Mouse (Mus musculus): Measurements from ENCODE around the gene Ascc3. TPM values are rescaled to one million over a fixed set of nuclear protein-coding genes. Genes with fewer than 3 reads are reported as not detected.

The Ascc3 gene
- total and polyA plus RNA-seq, 2 experiments from 2014 or later, result 7.5 to 19.9 TPM

GRCm38 (mm10) chr10:50762984-50763383 lies 170.5 kb downstream of the Ascc3 start:
- H3K36me3 ChIP-seq (replicated peaks; ENCODE audit: control insufficient read depth, insufficient read depth, low read length), result 0 out of 2 replicates have a peak, but pooled peaks cover 5% of the 10 kb centered on the region
- DNase-seq (ENCODE audit: low spot score) (no peak), ATAC-seq (ENCODE audit: insufficient read depth, low read depth) (no peak)
- no peak overlapping the region for H3K27ac ChIP-seq (ENCODE audit: low read depth)
- no peaks in the 10 kb centered on the region for H3K27me3 ChIP-seq (ENCODE audit: control insufficient read depth, insufficient read depth, low read length)
- TF ChIP-seq CTCF (IDR thresholded peaks at IDR 0.05; ENCODE audit: low read depth) (no peak), EP300 (IDR thresholded peaks at IDR 0.05; ENCODE audit: low read depth) (no peak)
- 86% methylated on average over 2 of the region's 2 CpGs for WGBS
- no peaks in the 10 kb centered on the region for H3K4me1 ChIP-seq (ENCODE audit: control insufficient read depth, insufficient read depth)
- H3K4me2 ChIP-seq (ENCODE audit: low read depth, low read length), result no peak overlapping the region
- no peak overlapping the region for H3K4me3 ChIP-seq (ENCODE audit: low read depth, low read length)
- H3K9ac ChIP-seq (replicated peaks; ENCODE audit: low read depth, low read length), result no peak overlapping the region
- no peaks in the 10 kb centered on the region for H3K9me3 ChIP-seq (replicated peaks; ENCODE audit: control insufficient read depth, low read length)

GRCm38 (mm10) chr10:50763457-50764310 lies 171.2 kb downstream of the Ascc3 start:
- Histone ChIP-seq H3K36me3 (replicated peaks; ENCODE audit: control insufficient read depth, insufficient read depth, low read length) (0 out of 2 replicates have a peak, but pooled peaks cover 5% of the 10 kb centered on the region), H3K4me3 (ENCODE audit: low read depth, low read length) (no peak overlapping the region), H3K9me3 (replicated peaks; ENCODE audit: control insufficient read depth, low read length) (no peaks in the 10 kb centered on the region), H3K9ac (replicated peaks; ENCODE audit: low read depth, low read length) (no peak overlapping the region), H3K27ac (ENCODE audit: low read depth) (no peak overlapping the region), H3K27me3 (ENCODE audit: control insufficient read depth, insufficient read depth, low read length) (no peaks in the 10 kb centered on the region), H3K4me2 (ENCODE audit: low read depth, low read length) (no peak overlapping the region), H3K4me1 (ENCODE audit: control insufficient read depth, insufficient read depth) (no peaks in the 10 kb centered on the region)
- ATAC-seq (ENCODE audit: insufficient read depth, low read depth) (no peak), DNase-seq (ENCODE audit: low spot score) (no peak)
- WGBS, result 73% methylated on average over 7 of the region's 7 CpGs
- no peak for TF ChIP-seq EP300 (IDR thresholded peaks at IDR 0.05; ENCODE audit: low read depth)
- TF ChIP-seq CTCF (IDR thresholded peaks at IDR 0.05; ENCODE audit: low read depth), result no peak

GRCm38 (mm10) chr10:50772811-50773210 lies 180.3 kb downstream of the Ascc3 start:
- Histone ChIP-seq H3K36me3 (replicated peaks; ENCODE audit: control insufficient read depth, insufficient read depth, low read length) (peaks cover 5% of the 10 kb centered on the region; the same call in 1 of the 2 replicates), H3K27ac (ENCODE audit: low read depth) (no peak overlapping the region), H3K4me2 (ENCODE audit: low read depth, low read length) (no peak overlapping the region), H3K9me3 (replicated peaks; ENCODE audit: control insufficient read depth, low read length) (no peaks in the 10 kb centered on the region), H3K4me1 (ENCODE audit: control insufficient read depth, insufficient read depth) (no peaks in the 10 kb centered on the region), H3K9ac (replicated peaks; ENCODE audit: low read depth, low read length) (no peak overlapping the region), H3K4me3 (ENCODE audit: low read depth, low read length) (no peak overlapping the region), H3K27me3 (ENCODE audit: control insufficient read depth, insufficient read depth, low read length) (no peaks in the 10 kb centered on the region)
- no peak for TF ChIP-seq CTCF (IDR thresholded peaks at IDR 0.05; ENCODE audit: low read depth)
- TF ChIP-seq EP300 (IDR thresholded peaks at IDR 0.05; ENCODE audit: low read depth), result no peak
- ATAC-seq (ENCODE audit: insufficient read depth, low read depth) (no peak), DNase-seq (ENCODE audit: low spot score) (no peak)
- 74% methylated on average over 2 of the region's 2 CpGs for WGBS

GRCm38 (mm10) chr10:50773846-50774245 lies 181.4 kb downstream of the Ascc3 start:
- Histone ChIP-seq H3K27ac (ENCODE audit: low read depth) (no peak overlapping the region), H3K9ac (replicated peaks; ENCODE audit: low read depth, low read length) (no peak overlapping the region), H3K27me3 (ENCODE audit: control insufficient read depth, insufficient read depth, low read length) (no peaks in the 10 kb centered on the region), H3K4me1 (ENCODE audit: control insufficient read depth, insufficient read depth) (no peaks in the 10 kb centered on the region), H3K9me3 (replicated peaks; ENCODE audit: control insufficient read depth, low read length) (no peaks in the 10 kb centered on the region), H3K4me2 (ENCODE audit: low read depth, low read length) (no peak overlapping the region), H3K36me3 (replicated peaks; ENCODE audit: control insufficient read depth, insufficient read depth, low read length) (peaks cover 3% of the 10 kb centered on the region; the same call in 1 of the 2 replicates), H3K4me3 (ENCODE audit: low read depth, low read length) (no peak overlapping the region)
- ATAC-seq (ENCODE audit: insufficient read depth, low read depth) (no peak), DNase-seq (ENCODE audit: low spot score) (no peak)
- TF ChIP-seq EP300 (IDR thresholded peaks at IDR 0.05; ENCODE audit: low read depth), result no peak
- no peak for TF ChIP-seq CTCF (IDR thresholded peaks at IDR 0.05; ENCODE audit: low read depth)
- 82% methylated on average over 2 of the region's 2 CpGs for WGBS

GRCm38 (mm10) chr10:50792840-50793239 lies 200.4 kb downstream of the Ascc3 start:
- Histone ChIP-seq H3K4me2 (ENCODE audit: low read depth, low read length) (no peak overlapping the region), H3K27ac (ENCODE audit: low read depth) (no peak overlapping the region), H3K4me3 (ENCODE audit: low read depth, low read length) (no peak overlapping the region), H3K9ac (replicated peaks; ENCODE audit: low read depth, low read length) (no peak overlapping the region), H3K4me1 (ENCODE audit: control insufficient read depth, insufficient read depth) (no peaks in the 10 kb centered on the region), H3K9me3 (replicated peaks; ENCODE audit: control insufficient read depth, low read length) (no peaks in the 10 kb centered on the region), H3K36me3 (replicated peaks; ENCODE audit: control insufficient read depth, insufficient read depth, low read length) (no peaks in the 10 kb centered on the region), H3K27me3 (ENCODE audit: control insufficient read depth, insufficient read depth, low read length) (no peaks in the 10 kb centered on the region)
- ATAC-seq (ENCODE audit: insufficient read depth, low read depth) (no peak), DNase-seq (ENCODE audit: low spot score) (no peak)
- TF ChIP-seq EP300 (IDR thresholded peaks at IDR 0.05; ENCODE audit: low read depth), result no peak
- no peak for TF ChIP-seq CTCF (IDR thresholded peaks at IDR 0.05; ENCODE audit: low read depth)
- WGBS, result 68% methylated on average over 5 of the region's 5 CpGs

Measured in heart, postnatal 0 days (tissue).